24 mouse cellular contexts compared by ENCODE assay signal in the genomic region with DNA sequence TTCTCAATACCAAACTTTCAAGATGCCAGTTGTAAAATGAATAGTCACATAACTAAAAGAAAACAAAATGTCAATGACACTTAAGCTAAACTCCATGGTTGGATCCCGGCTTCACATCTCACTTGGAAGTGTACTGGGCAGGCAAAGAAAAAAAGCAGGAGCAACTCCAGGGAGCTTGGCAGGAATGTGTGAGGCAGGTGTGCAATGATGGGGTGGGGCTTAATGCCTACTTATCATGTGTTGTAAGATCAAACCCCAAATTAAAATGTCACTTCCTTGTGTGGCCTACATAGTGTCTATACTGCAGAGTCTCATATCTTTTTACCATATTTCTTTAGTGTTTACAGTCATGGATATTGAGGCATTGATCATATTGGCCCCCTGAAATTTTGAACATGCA.
"Had no signal": no experiment of that assay in that cellular context is flagged by ENCODE, and none has a peak within 500 bp of the region (broad histone marks: within the 10 kb centered on the region; RNA-seq: fewer than 3 reads in every experiment).

No protein-coding gene starts in this region.

- H3K4me2 ChIP-seq: limb, embryonic 13.5 days; lung, embryonic 14.5 days; midbrain, embryonic 13.5 days; neural tube, embryonic 13.5 days; stomach, embryonic 15.5 days had no signal

- H3K9ac ChIP-seq: limb, embryonic 13.5 days; liver, embryonic 14.5 days; liver, postnatal 0 days; lung, embryonic 14.5 days; midbrain, embryonic 13.5 days; neural tube, embryonic 13.5 days; stomach, embryonic 15.5 days had no signal

- DNase-seq: kidney, adult 18-20 months; kidney, adult 9 months; kidney, postnatal 14 days; layer of hippocampus, adult 9-11 months; left cerebral cortex, postnatal 4 days; liver; liver, postnatal 0 days; lung, embryonic 14.5 days; lung, postnatal 36 days; retina, postnatal 1 day; right cerebral cortex, postnatal 25 days; spleen, adult 18-20 months; thymus, postnatal 25 days had no signal

- H3K27me3 ChIP-seq: limb, embryonic 13.5 days; megakaryocyte, embryonic 14.5 days; midbrain, embryonic 13.5 days; neural tube, embryonic 13.5 days; stomach, embryonic 15.5 days had no signal

- H3K27ac ChIP-seq: limb, embryonic 13.5 days; liver, embryonic 14.5 days; midbrain, embryonic 10.5 days; midbrain, embryonic 13.5 days; neural tube, embryonic 13.5 days; stomach, embryonic 15.5 days had no signal

- H3K9me3 ChIP-seq: limb, embryonic 13.5 days; megakaryocyte, embryonic 14.5 days; midbrain, embryonic 10.5 days; midbrain, embryonic 13.5 days; neural tube, embryonic 13.5 days; stomach, embryonic 15.5 days had no signal

- ATAC-seq: inflammation-experienced regulatory T-cells, adult 6 months; liver, postnatal 0 days; lung, postnatal 0 days; midbrain, embryonic 13.5 days; midbrain, embryonic 16.5 days had no signal

- H3K36me3 ChIP-seq: limb, embryonic 13.5 days; midbrain, embryonic 10.5 days; midbrain, embryonic 13.5 days; neural tube, embryonic 13.5 days; stomach, embryonic 15.5 days had no signal

- H3K4me1 ChIP-seq: limb, embryonic 13.5 days; megakaryocyte, embryonic 14.5 days; midbrain, embryonic 13.5 days; neural tube, embryonic 13.5 days; stomach, embryonic 15.5 days had no signal

- H3K4me3 ChIP-seq: limb, embryonic 13.5 days; megakaryocyte, embryonic 14.5 days; midbrain, embryonic 10.5 days; midbrain, embryonic 13.5 days; myocyte; neural tube, embryonic 13.5 days; stomach, embryonic 15.5 days had no signal
